Mouse (Mus musculus): ENCODE results near the gene Plxnb1. TPM values are rescaled to one million over a fixed set of nuclear protein-coding genes. Genes with fewer than 3 reads are reported as not detected.
A peak's percentile ranks its signal among the peaks of the same experiment; 100 is the strongest.

Plxnb1 gene
- polyA plus RNA-seq, 1 experiment = not detected

- Histone ChIP-seq H3K27ac (ENCODE audit: insufficient read depth, low read depth, low read length) (no peak overlapping the region), H3K4me1 (ENCODE audit: control insufficient read depth, insufficient read depth, low read length) (peaks cover 27% of the 10 kb centered on the region), H3K4me3 (ENCODE audit: insufficient read depth, low read length) (no peak overlapping the region)
- TF ChIP-seq CTCF (IDR thresholded peaks at IDR 0.05; ENCODE audit: low read depth, low read length) (no peak), POLR2A (IDR thresholded peaks at IDR 0.05; ENCODE audit: borderline replicate concordance, low read depth, low read length) (no peak)
These were observed 34.8 kb upstream of the Plxnb1 start for GRCm38 (mm10) chr9:109060184-109060897.

- Histone ChIP-seq H3K27ac (ENCODE audit: insufficient read depth, low read depth, low read length) (no peak overlapping the region), H3K4me3 (ENCODE audit: insufficient read depth, low read length) (no peak overlapping the region), H3K4me1 (ENCODE audit: control insufficient read depth, insufficient read depth, low read length) (peaks cover 22% of the 10 kb centered on the region)
- TF ChIP-seq CTCF (IDR thresholded peaks at IDR 0.05; ENCODE audit: low read depth, low read length) = no peak
- TF ChIP-seq POLR2A (IDR thresholded peaks at IDR 0.05; ENCODE audit: borderline replicate concordance, low read depth, low read length) = no peak
These were observed 34.3 kb upstream of the Plxnb1 start for GRCm38 (mm10) chr9:109060898-109061295.

DNA sequence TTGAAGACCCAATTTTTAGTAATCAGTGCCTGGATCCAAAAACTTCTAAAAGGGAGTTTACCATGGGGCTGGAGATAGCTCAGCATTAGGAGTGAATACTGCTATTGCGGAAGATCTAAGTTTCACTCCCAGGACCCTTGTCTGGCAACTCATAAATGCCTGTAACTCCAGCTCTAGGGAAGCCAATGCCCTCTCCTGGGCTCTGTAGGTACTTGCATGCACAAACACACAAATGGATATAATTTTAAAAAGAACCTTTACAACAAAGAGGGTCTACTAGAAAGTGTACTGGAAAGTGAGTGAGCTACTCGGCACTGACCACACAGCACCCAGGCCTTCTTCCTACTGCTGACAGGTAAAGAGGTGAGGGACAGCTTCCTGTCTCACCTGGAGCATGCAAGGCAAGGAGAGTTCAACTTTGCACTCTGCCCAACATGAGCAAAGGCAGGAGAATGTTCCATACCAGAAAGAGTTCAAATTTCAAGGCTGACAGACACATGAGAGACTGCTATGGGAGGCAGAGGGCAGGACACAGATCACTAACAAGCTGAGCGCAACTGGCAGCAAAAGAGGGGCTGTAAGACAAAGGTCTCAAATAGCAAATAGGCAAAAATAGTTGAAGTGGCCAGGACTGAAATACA lies 27.0 kb upstream of the Plxnb1 start:
- peaks cover 3% of the 10 kb centered on the region for H3K4me1 ChIP-seq (ENCODE audit: control insufficient read depth, insufficient read depth, low read length)
- no peak overlapping the region for H3K4me3 ChIP-seq (ENCODE audit: insufficient read depth, low read length)
- no peak for TF ChIP-seq POLR2A (IDR thresholded peaks at IDR 0.05; ENCODE audit: borderline replicate concordance, low read depth, low read length)
- no peak for TF ChIP-seq CTCF (IDR thresholded peaks at IDR 0.05; ENCODE audit: low read depth, low read length)
- H3K27ac ChIP-seq (ENCODE audit: insufficient read depth, low read depth, low read length) = no peak overlapping the region

- Histone ChIP-seq H3K4me3 (ENCODE audit: insufficient read depth, low read length) (peak within 1 kb of the TSS; percentile 82), H3K27ac (ENCODE audit: insufficient read depth, low read depth, low read length) (peak within 1 kb of the TSS; percentile 37; the same call in 1 of the 2 replicates), H3K4me1 (ENCODE audit: control insufficient read depth, insufficient read depth, low read length) (peaks cover 7% of the 10 kb centered on the region)
- no peak for TF ChIP-seq CTCF (IDR thresholded peaks at IDR 0.05; ENCODE audit: low read depth, low read length)
- TF ChIP-seq POLR2A (IDR thresholded peaks at IDR 0.05; ENCODE audit: borderline replicate concordance, low read depth, low read length) = no peak
These were observed 21.3 kb upstream of the Plxnb1 start, which contains the start of gene Atrip for GRCm38 (mm10) chr9:109073661-109074573. Gene Atrip, minus strand, starts transcription at chr9:109074124.

GRCm38 (mm10) chr9:109080516-109080915 lies 14.7 kb upstream of the Plxnb1 start:
- no peak overlapping the region for H3K27ac ChIP-seq (ENCODE audit: insufficient read depth, low read depth, low read length)
- TF ChIP-seq POLR2A (IDR thresholded peaks at IDR 0.05; ENCODE audit: borderline replicate concordance, low read depth, low read length) (no peak), CTCF (IDR thresholded peaks at IDR 0.05; ENCODE audit: low read depth, low read length) (no peak)
- H3K4me3 ChIP-seq (ENCODE audit: insufficient read depth, low read length) = no peak overlapping the region
- peaks cover 8% of the 10 kb centered on the region for H3K4me1 ChIP-seq (ENCODE audit: control insufficient read depth, insufficient read depth, low read length)

- Histone ChIP-seq H3K4me1 (ENCODE audit: control insufficient read depth, insufficient read depth, low read length) (peaks cover 8% of the 10 kb centered on the region), H3K27ac (ENCODE audit: insufficient read depth, low read depth, low read length) (peak overlapping the region; percentile 26), H3K4me3 (ENCODE audit: insufficient read depth, low read length) (peak overlapping the region; percentile 86)
- TF ChIP-seq CTCF (IDR thresholded peaks at IDR 0.05; ENCODE audit: low read depth, low read length) = no peak
- no peak for TF ChIP-seq POLR2A (IDR thresholded peaks at IDR 0.05; ENCODE audit: borderline replicate concordance, low read depth, low read length)
These were observed 13.5 kb upstream of the Plxnb1 start for GRCm38 (mm10) chr9:109081749-109082123.

GRCm38 (mm10) chr9:109082124-109082800 lies 12.9 kb upstream of the Plxnb1 start, which contains the start of the genes Ccdc51 and Tma7:
Gene Ccdc51, plus strand, starts transcription at chr9:109082493.
Gene Tma7, minus strand, starts transcription at chr9:109082587.
- peak within 1 kb of the TSS; percentile 86 for H3K4me3 ChIP-seq (ENCODE audit: insufficient read depth, low read length)
- no peak for TF ChIP-seq CTCF (IDR thresholded peaks at IDR 0.05; ENCODE audit: low read depth, low read length)
- TF ChIP-seq POLR2A (IDR thresholded peaks at IDR 0.05; ENCODE audit: borderline replicate concordance, low read depth, low read length) = no peak
- H3K4me1 ChIP-seq (ENCODE audit: control insufficient read depth, insufficient read depth, low read length) = peaks cover 12% of the 10 kb centered on the region
- H3K27ac ChIP-seq (ENCODE audit: insufficient read depth, low read depth, low read length) = peak within 1 kb of the TSS; percentile 51

DNA sequence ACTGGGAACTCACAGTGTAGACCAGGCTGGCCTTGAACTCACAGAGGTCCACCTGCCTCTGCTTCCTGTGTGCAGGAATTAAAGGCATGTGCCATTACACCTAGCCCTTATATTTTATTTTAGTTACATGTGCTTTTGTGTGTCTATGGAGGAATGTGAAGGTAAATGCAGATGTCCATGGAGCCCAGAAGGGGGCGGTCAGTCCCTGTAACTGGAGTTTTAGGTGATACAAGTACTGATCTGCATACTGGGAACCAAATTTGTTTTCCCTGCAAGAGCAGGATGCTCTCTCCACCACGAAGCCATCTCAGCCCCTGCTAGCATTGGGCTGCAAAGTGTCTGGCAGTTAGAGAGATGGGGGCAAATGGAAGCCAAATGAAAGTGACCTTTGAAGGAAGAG lies 10.3 kb upstream of the Plxnb1 start:
- H3K4me1 ChIP-seq (ENCODE audit: control insufficient read depth, insufficient read depth, low read length) = peaks cover 20% of the 10 kb centered on the region
- H3K27ac ChIP-seq (ENCODE audit: insufficient read depth, low read depth, low read length) = no peak overlapping the region
- H3K4me3 ChIP-seq (ENCODE audit: insufficient read depth, low read length) = no peak overlapping the region
- TF ChIP-seq CTCF (IDR thresholded peaks at IDR 0.05; ENCODE audit: low read depth, low read length) (no peak), POLR2A (IDR thresholded peaks at IDR 0.05; ENCODE audit: borderline replicate concordance, low read depth, low read length) (no peak)

DNA sequence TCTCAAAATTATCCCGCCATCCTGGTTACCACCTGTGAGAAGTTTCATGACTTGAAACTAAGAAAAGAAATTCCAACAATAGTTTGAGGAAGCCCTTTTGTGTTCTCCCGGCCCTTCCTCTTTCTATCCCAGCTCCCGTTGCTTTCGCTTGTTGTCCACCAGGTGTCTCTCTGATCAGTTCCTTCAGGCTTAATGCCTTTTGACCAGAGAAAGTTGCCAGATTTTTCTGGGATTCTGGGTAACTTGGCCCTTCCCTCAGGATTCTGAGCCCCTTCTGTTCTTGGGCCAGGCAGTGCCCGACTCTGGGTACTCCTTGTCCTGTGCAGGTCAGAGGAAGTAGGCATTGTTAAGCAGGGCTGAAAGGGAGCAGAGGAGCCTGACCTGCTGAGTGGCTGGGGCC lies 7.2 kb upstream of the Plxnb1 start:
- Histone ChIP-seq H3K27ac (ENCODE audit: insufficient read depth, low read depth, low read length) (no peak overlapping the region), H3K4me1 (ENCODE audit: control insufficient read depth, insufficient read depth, low read length) (peaks cover 15% of the 10 kb centered on the region), H3K4me3 (ENCODE audit: insufficient read depth, low read length) (no peak overlapping the region)
- TF ChIP-seq CTCF (IDR thresholded peaks at IDR 0.05; ENCODE audit: low read depth, low read length) = peak; percentile 51; the same call in 1 of the 2 replicates
- no peak for TF ChIP-seq POLR2A (IDR thresholded peaks at IDR 0.05; ENCODE audit: borderline replicate concordance, low read depth, low read length)
